Mouse (Mus musculus): ENCODE measurements around the gene Mrps7.

DNA sequence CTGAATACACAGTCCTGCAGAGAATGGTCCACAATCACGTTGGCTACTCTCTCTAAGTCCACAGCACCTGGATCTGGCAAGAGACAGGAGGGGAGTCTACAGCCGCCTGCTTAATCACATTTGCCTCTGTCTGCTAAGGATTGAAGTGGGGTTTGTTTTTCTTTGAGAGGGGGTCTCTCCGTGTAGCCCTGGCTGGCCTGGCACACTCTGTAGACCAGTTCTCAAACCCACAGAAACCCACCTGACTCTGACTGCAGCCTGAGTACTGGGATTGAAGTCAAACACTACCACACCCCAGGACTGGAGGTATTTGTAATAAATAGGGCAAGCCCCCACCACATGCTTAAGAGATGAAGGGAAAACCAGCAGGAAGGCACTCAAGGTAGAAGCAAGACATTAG lies 5.9 kb downstream of the Mrps7 start:
- TF ChIP-seq CTCF (conservative IDR thresholded peaks at IDR 0.05; ENCODE audit: insufficient read depth, insufficient read length, low read depth, low read length) (no peak), POLR2A (IDR thresholded peaks at IDR 0.05; ENCODE audit: low read depth, low read length) (no peak)

Measured in kidney, adult 2 months (tissue).